Mouse (Mus musculus) liver, embryonic 14.5 days (tissue): ENCODE measurements around the gene Sh3rf1. TPM values are rescaled to one million over a fixed set of nuclear protein-coding genes. Genes with fewer than 3 reads are reported as not detected.

Source experiments
- ATAC-seq: fragments of 200-750 bp; cut with Nextera tagmentation; 2 replicates; pipeline ENCODE4 v1.8.0; 2017; ENCODE audit warnings: moderate number of reproducible peaks, mild to moderate bottlenecking, moderate library complexity; ENCODE audit not compliant: insufficient read depth
- DNase-seq, 3 experiments: peaks; one replicate each; pipeline ENCODE4 v3.0.0-alpha.2; 2012 to 2013; ENCODE audit warnings: low read depth in 3 of 3, low spot score in 3 of 3
- H3K27ac ChIP-seq: fragments of 300-500 bp; sonication (generic); 2 replicates; pipeline ENCODE4 v1.5.1; 2014; ENCODE audit warnings: moderate library complexity, mild to moderate bottlenecking, control low read depth, inconsistent platforms
- H3K27me3 ChIP-seq: fragments of 300-500 bp; sonication (generic); 2 replicates; pipeline ENCODE4 v1.6.1; 2014; ENCODE audit warnings: mild to moderate bottlenecking, low read length, moderate library complexity; ENCODE audit not compliant: control insufficient read depth, insufficient read depth
- H3K36me3 ChIP-seq: fragments of 300-500 bp; sonication (generic); replicated peaks from 2 replicates; pipeline ENCODE4 v1.6.1; 2014; ENCODE audit warnings: low read depth; ENCODE audit not compliant: control insufficient read depth, insufficient read depth
- H3K4me1 ChIP-seq, 2 experiments: fragments of 200-500 bp in 1 of 2; fragments of 300-500 bp in 1 of 2; sonication (generic) in 1 of 2; replicated peaks; 2 replicates each; pipeline ENCODE4 v1.6.1; 2012 to 2014; ENCODE audit warnings: antibody characterized with exemption in 1 of 2, inconsistent platforms in 1 of 2, low read length in 1 of 2; ENCODE audit not compliant: control insufficient read depth in 2 of 2, insufficient read depth in 2 of 2
- H3K4me2 ChIP-seq: fragments of 300-500 bp; sonication (generic); 2 replicates; pipeline ENCODE4 v1.6.1; 2014; ENCODE audit warnings: low read depth, mild to moderate bottlenecking, control low read depth, moderate library complexity
- H3K4me3 ChIP-seq, 2 experiments: fragments of 200-500 bp in 1 of 2; fragments of 300-500 bp in 1 of 2; sonication (generic) in 1 of 2; 2 replicates each; pipeline ENCODE4 v1.5.1; 2012 to 2014; ENCODE audit warnings: low read depth in 2 of 2, low read length in 2 of 2, mild to moderate bottlenecking in 2 of 2, control low read depth in 1 of 2, inconsistent platforms in 1 of 2, moderate library complexity in 1 of 2; ENCODE audit not compliant: insufficient read depth in 1 of 2
- H3K9ac ChIP-seq: fragments of 300-500 bp; sonication (generic); replicated peaks from 2 replicates; pipeline ENCODE4 v1.6.1; 2014; ENCODE audit warnings: mild to moderate bottlenecking, control low read depth, moderate library complexity
- H3K9me3 ChIP-seq: fragments of 300-500 bp; sonication (generic); 2 replicates; pipeline ENCODE4 v1.6.1; 2016; ENCODE audit warnings: low read length, mixed read lengths; ENCODE audit not compliant: control insufficient read depth
- CTCF ChIP-seq: IDR thresholded peaks from 2 replicates; pipeline ENCODE4 v1.5.1; 2016; ENCODE audit warnings: antibody characterized with exemption, low read depth, control low read depth
- EP300 ChIP-seq: IDR thresholded peaks from 2 replicates; pipeline ENCODE4 v1.6.1; 2016; ENCODE audit warnings: antibody characterized with exemption, low read depth
- WGBS: fragments of 180-500 bp; shearing (Covaris S2); extraction: QIAGEN DNeasy Blood & Tissue Kit; methylation state at CpG from one replicate; pipeline ENCODE4 v1.1.7; 2014; ENCODE audit not compliant: insufficient replicate concordance; 5-methylcytosine and 5-hydroxymethylcytosine counted together
- polyA plus RNA-seq, 2 experiments: library from polyadenylated mRNA; depleted of rRNA in 1 of 2; stranded (reverse) in 1 of 2; unstranded in 1 of 2; fragments of >200 nt; fragmentation: Nextera tagmentation in 1 of 2; extraction: Ambion mirVana in 1 of 2; gene quantifications; 2 replicates each; pipeline versions ENCODE4 v1.2.1 to v1.2.3; 2012 to 2014

The Sh3rf1 gene
- polyA plus RNA-seq, 2 experiments: 0.61 to 0.85 TPM

DNA sequence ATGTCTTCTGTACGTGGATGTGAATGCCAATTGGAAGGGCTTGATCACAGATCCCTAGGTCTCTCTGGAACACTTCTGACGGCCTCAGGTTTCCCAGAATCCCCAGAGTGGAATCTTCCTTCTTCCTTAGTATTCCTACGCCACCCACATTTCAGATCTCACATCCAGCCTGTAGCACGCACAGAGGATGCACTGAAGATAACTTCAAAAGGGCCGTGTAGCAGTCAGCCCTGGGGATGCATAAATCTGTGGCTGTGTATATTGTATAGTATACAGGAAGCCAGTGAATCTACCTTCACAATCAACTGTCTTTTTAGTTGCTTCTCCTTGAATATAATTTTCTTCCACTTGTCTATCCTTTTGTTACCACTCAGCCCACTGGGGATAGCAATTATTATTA, 98.1 kb downstream of the Sh3rf1 start:
- no peaks in the 10 kb centered on the region for H3K4me1 ChIP-seq
- no peak for ATAC-seq
- H3K4me2 ChIP-seq: no peak overlapping the region
- no peak overlapping the region for H3K4me3 ChIP-seq
- TF ChIP-seq EP300 (no peak), CTCF (no peak)
- 62% methylated on average over 5 of the region's 5 CpGs for WGBS
- no peaks in the 10 kb centered on the region for H3K36me3 ChIP-seq
- no peak overlapping the region for H3K27ac ChIP-seq
- no peak for DNase-seq
- no peaks in the 10 kb centered on the region for H3K27me3 ChIP-seq
- no peak overlapping the region for H3K9ac ChIP-seq
- no peaks in the 10 kb centered on the region for H3K9me3 ChIP-seq

DNA sequence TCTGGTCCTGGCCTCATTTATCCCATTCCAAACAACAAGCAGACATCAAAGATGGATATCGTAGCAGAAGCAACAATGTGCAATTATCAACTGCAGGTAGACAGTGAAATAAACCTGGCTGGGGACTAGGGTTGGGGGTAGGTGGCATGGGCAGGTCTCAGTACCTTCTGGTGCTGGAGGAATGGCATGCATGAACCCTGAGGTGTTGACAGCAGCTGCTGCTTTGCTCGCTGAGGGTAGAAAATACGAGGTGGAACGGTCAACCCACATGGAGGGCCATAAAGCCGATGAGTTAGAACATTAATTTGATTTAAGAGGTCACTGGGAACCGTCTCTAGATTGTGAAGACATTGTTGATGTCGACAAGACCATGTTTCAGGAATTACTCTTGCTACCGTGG, 98.8 kb downstream of the Sh3rf1 start:
- WGBS: 72% methylated on average over 8 of the region's 8 CpGs

GRCm38 (mm10) chr8:61324363-61324914, 100.8 kb downstream of the Sh3rf1 start:
- Histone ChIP-seq H3K27me3 (no peaks in the 10 kb centered on the region), H3K9ac (no peak overlapping the region), H3K4me1 (no peaks in the 10 kb centered on the region), H3K9me3 (no peaks in the 10 kb centered on the region), H3K4me3 (no peak overlapping the region), H3K4me2 (no peak overlapping the region), H3K36me3 (no peaks in the 10 kb centered on the region), H3K27ac (no peak overlapping the region)
- WGBS: 72% methylated on average over 10 of the region's 10 CpGs
- DNase-seq (no peak), ATAC-seq (no peak)
- TF ChIP-seq EP300 (no peak), CTCF (no peak)

More for the DNA sequence above, 98.8 kb downstream of the Sh3rf1 start:
- Histone ChIP-seq H3K9ac (no peak overlapping the region), H3K27ac (no peak overlapping the region), H3K4me2 (no peak overlapping the region), H3K4me1 (no peaks in the 10 kb centered on the region), H3K4me3 (no peak overlapping the region), H3K36me3 (no peaks in the 10 kb centered on the region), H3K9me3 (no peaks in the 10 kb centered on the region), H3K27me3 (no peaks in the 10 kb centered on the region)
- TF ChIP-seq CTCF: no peak
- no peak for TF ChIP-seq EP300
- DNase-seq (no peak), ATAC-seq (no peak)

DNA sequence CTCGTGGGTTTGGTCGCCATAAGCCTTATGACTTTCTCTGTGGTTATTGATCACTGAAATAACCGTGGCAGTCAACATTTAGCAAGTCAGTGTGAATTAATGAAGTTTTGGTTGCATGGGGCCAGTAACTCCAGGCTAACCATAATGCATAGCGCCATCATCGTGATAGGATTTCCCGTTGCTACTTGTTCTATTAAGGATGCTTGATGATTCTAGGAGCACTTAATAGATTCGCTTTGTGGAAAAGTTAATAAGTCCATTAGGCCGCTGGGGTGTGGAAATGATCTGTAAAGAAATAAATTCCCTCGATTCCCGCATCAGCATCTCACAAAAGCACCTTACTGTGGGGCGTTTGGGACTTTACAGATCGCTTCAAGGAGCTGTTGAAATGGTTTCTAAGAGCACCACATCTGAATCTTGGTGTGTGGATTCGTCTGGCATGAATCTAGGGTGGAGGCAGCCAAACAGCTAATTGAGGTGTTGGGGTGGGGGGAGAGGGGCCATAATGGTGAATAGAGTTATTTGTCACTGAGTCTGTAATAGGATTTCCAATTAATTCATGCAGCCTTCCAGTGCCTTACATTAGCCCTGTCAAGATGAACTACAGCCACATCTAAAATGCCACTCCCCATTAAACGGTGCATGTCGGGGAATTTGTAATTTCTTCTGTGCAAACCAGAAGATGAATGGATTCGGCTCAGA, 101.5 kb downstream of the Sh3rf1 start:
- H3K27me3 ChIP-seq: no peaks in the 10 kb centered on the region

GRCm38 (mm10) chr8:61326281-61326680, 102.6 kb downstream of the Sh3rf1 start:
- DNase-seq: no peak
- Histone ChIP-seq H3K4me1 (no peaks in the 10 kb centered on the region), H3K27ac (no peak overlapping the region), H3K4me2 (no peak overlapping the region), H3K9ac (no peak overlapping the region), H3K9me3 (no peaks in the 10 kb centered on the region), H3K4me3 (no peak overlapping the region), H3K36me3 (no peaks in the 10 kb centered on the region), H3K27me3 (no peaks in the 10 kb centered on the region)
- no peak for ATAC-seq
- TF ChIP-seq EP300: no peak
- no peak for TF ChIP-seq CTCF
- 64% methylated on average over 8 of the region's 8 CpGs for WGBS

More for the DNA sequence above, 101.5 kb downstream of the Sh3rf1 start:
- WGBS: 75% methylated on average over 16 of the region's 16 CpGs
- Histone ChIP-seq H3K4me3 (no peak overlapping the region), H3K9ac (no peak overlapping the region), H3K9me3 (no peaks in the 10 kb centered on the region), H3K27ac (no peak overlapping the region), H3K36me3 (no peaks in the 10 kb centered on the region), H3K4me1 (no peaks in the 10 kb centered on the region), H3K4me2 (no peak overlapping the region)
- DNase-seq: no peak
- ATAC-seq: no peak
- TF ChIP-seq CTCF (no peak), EP300 (no peak)
